Mouse (Mus musculus) stomach, postnatal 0 days (tissue): ENCODE measurements around the gene Dcst2.

Source experiments
- CTCF ChIP-seq: IDR thresholded peaks from 2 replicates; pipeline ENCODE4 v1.5.1; 2016; ENCODE audit warnings: antibody characterized with exemption, low read depth, mild to moderate bottlenecking, moderate library complexity
- EP300 ChIP-seq: optimal IDR thresholded peaks from 2 replicates; pipeline ENCODE3; 2016; ENCODE audit warnings: antibody characterized with exemption

- no peak for TF ChIP-seq CTCF
- no peak for TF ChIP-seq EP300
Observed at GRCm38 (mm10) chr3:89330948-89331347, 30.8 kb upstream of the Dcst2 start.
